Mouse (Mus musculus): ENCODE measurements around the gene Ube2r2. TPM values are rescaled to one million over a fixed set of nuclear protein-coding genes. Genes with fewer than 3 reads are reported as not detected.

The Ube2r2 gene
- polyA plus RNA-seq, 1 experiment, result 45.9 TPM

- no peak for TF ChIP-seq GATA1 (IDR thresholded peaks at IDR 0.05; ENCODE audit: low read length)
These were observed 4.8 kb downstream of the Ube2r2 start for GRCm38 (mm10) chr4:41140174-41140875.

GRCm38 (mm10) chr4:41142601-41143000, 7.1 kb downstream of the Ube2r2 start:
- no peak for TF ChIP-seq GATA1 (IDR thresholded peaks at IDR 0.05; ENCODE audit: low read length)

DNA sequence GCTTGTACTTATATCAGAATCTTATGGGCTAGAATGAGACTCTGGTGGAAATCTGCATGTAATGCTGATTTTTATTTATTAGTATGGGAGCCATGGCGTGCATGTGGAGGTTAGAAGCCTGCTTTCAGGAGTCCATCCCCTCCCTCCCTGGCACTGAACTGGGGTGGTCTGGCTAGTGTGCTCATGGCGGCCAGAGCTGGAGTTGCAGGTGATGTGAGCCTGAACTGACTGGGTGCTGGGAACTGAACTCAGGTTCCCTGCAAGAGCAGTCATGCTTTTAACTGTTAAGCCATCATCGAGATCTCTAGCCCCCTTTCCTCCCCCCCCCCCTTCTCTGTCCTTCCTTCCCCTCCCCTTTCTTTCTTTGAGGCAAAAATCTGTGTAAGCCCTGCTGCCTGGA, 14.3 kb downstream of the Ube2r2 start:
- no peak for TF ChIP-seq GATA1 (IDR thresholded peaks at IDR 0.05; ENCODE audit: low read length)

DNA sequence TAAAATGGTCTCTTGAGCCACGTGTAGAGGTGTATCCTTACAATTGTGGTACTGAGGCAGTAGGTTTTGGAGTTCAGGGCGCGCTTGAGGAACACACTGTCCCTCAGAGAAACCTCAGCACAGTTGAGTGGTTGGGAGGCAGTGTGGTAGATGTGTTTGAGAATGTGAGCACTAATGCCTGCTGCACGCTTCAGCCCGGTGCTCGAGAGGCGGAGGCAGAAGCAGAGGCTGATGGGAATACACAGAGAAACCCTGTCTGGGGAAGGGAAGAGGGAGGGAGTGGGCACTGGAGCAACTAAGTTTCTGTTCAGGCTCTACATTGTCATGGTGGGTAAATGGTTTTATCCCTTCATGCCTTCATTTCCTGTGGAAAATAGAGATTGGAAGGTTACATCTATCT, 15.6 kb downstream of the Ube2r2 start:
- no peak for TF ChIP-seq GATA1 (IDR thresholded peaks at IDR 0.05; ENCODE audit: low read length)

DNA sequence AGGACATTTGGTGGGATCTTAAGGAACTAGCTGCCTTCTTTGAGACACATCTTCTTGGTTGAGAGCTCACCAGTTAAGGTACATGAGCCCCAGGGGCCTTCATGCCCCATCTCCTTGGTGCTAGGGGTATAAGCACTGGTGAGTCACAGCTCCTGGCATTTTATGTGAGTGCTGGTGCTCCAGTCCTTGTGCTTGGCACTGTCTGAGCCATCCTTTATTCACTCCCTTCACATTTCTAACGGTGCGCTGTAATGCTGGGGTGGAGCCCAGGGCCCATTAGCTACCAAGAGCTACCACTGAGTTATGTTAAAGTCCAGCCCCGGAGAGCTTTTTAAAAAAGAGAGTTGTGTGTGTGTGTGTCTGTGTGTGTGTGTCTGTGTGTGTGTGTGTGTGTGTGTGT, 17.6 kb downstream of the Ube2r2 start:
- TF ChIP-seq GATA1 (IDR thresholded peaks at IDR 0.05; ENCODE audit: low read length), result no peak

- TF ChIP-seq GATA1 (IDR thresholded peaks at IDR 0.05; ENCODE audit: low read length), result no peak
These were observed 21.4 kb downstream of the Ube2r2 start for GRCm38 (mm10) chr4:41156961-41157360.

DNA sequence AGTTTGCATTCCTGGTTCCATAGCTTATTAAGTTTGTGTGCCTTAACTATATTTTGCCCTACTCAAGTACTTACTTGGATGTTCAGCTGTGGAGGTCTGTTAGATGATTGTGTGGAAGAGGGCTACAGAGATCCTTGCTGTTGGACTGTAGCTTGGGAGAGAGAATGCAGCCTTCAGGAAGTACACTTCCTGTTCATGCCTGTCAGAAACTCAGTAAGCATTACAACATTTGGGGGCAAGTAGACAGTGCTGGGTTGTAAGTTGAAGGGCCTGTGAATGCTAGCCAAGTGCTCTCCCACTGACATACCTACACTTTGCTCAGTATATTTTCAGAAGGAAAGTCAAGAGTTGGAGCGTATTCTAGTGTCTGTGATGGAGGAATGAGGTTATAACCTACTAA, 22.7 kb downstream of the Ube2r2 start:
- no peak for TF ChIP-seq GATA1 (IDR thresholded peaks at IDR 0.05; ENCODE audit: low read length)

DNA sequence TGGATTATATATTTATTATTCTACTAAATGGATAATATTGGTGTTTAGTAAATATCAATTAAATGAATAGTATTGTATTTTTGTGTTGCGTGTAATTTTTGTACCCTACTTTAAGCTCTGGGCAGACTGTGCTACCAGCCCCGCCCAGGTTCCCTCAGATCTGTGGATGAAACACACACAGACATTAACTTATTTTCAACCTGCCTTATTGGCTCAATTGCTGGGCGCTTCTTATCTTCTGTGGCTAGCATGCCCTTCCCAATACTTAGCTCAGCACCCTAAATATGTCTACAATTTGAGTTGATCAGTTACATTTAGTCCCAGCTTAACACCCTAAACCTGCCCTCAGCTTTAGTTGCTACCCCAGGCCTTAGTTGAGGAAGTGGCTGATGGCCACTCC, 25.7 kb downstream of the Ube2r2 start:
- no peak for TF ChIP-seq GATA1 (IDR thresholded peaks at IDR 0.05; ENCODE audit: low read length)

- no peak for TF ChIP-seq GATA1 (IDR thresholded peaks at IDR 0.05; ENCODE audit: low read length)
These were observed 29.4 kb downstream of the Ube2r2 start for GRCm38 (mm10) chr4:41164974-41165373.

- no peak for TF ChIP-seq GATA1 (IDR thresholded peaks at IDR 0.05; ENCODE audit: low read length)
These were observed 30.3 kb downstream of the Ube2r2 start for GRCm38 (mm10) chr4:41165693-41166475.

DNA sequence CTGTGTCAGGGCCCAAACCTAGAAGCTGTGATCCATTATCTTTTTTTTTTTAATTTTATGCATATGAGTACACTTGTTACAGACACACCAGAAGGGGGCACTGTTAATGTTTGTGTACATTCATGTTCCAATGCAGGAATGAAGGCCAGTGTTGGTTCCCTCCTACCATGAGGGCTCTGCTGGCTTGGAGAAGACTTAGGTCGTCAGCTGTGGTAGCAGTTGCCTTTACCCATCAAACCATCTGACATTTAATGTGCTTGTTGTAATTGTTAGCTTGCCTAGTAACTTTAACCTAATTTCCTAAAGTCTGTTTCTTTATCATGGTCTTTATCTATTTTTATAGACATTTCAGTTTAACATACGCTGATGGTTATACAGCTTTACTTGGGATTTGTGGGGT, 35.4 kb downstream of the Ube2r2 start:
- TF ChIP-seq GATA1 (IDR thresholded peaks at IDR 0.05; ENCODE audit: low read length), result no peak

DNA sequence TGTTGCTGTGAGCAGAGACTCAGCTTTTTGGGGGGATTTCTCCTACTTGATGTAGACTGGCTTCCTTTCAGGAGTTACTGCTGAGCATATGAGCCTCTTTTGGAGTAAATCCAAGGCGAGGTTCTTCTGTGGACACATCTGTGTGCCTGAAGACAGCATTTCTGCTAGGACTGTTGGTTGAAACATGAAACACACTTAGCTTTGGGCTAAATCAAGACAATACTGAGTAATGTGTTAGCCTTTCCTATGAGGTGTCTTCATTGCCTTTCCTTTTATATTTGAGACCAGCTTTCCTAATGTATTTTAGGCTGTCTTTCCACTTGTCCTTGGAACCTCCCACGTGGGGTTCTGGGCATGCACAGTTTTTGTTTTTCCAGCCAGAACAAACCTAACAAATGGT, 39.1 kb downstream of the Ube2r2 start:
- TF ChIP-seq GATA1 (IDR thresholded peaks at IDR 0.05; ENCODE audit: low read length), result no peak

DNA sequence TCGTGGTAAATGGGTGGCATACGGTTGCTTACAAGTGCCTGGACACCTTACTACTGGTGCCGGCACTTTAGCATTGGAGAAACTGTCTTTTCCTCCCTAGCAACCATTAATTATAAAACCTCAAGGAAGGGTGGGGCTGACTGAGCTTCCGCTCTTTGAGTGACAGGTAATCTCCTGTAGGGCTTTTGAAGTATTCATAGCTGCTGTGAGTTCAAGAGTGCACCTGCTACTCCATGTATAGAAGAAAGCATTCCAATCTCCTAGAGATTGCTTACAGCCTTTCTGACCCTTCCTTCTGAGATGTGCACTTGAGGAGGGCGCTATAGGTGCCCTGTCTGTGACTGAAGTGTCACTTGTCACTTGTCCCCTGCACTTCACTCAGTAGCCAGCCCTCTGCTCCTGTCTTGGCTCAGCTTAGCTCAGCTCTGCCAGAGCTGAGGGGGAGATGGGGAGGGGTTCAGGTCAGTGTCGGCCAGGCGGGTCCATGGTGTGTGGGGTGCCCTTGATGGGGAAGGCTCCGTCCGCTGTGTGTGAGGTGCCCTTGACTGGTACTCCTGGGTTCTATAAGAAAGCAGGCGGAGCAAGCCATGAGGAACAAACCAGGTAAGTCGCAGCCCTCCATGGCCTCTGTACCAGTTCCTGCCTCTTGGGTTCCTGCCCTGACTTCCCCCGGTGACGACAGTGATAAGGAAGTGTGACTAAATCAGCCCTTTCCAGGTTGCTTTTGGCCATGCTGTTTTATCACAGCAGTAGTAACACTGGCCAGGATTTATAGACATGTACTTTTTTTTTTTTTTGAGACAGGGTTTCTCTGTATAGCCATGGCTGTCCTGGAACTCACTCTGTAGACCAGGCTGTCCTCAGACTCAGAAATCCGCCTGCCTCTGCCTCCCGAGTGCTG, 44.5 kb downstream of the Ube2r2 start:
- TF ChIP-seq GATA1 (IDR thresholded peaks at IDR 0.05; ENCODE audit: low read length), result no peak

DNA sequence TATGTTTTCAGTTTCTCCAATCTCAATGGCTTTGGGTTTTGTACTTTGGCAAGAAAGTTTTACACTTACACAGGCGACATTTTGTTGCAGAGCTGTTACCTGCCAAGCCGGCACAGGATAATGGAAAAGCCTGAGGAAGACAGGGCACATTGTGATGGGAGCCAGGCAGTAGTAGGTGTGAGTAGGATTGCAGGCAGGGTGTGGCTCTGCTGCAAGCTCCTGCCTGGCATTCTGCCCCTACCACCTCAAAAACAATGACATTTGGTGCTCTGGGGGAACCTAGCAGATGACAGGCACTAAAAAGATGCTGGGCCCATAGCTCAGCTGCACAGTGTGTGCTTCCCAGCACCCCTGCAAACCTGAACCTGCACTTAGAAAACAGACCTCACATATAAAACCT, 54.3 kb downstream of the Ube2r2 start:
- TF ChIP-seq GATA1 (IDR thresholded peaks at IDR 0.05; ENCODE audit: low read length), result no peak

DNA sequence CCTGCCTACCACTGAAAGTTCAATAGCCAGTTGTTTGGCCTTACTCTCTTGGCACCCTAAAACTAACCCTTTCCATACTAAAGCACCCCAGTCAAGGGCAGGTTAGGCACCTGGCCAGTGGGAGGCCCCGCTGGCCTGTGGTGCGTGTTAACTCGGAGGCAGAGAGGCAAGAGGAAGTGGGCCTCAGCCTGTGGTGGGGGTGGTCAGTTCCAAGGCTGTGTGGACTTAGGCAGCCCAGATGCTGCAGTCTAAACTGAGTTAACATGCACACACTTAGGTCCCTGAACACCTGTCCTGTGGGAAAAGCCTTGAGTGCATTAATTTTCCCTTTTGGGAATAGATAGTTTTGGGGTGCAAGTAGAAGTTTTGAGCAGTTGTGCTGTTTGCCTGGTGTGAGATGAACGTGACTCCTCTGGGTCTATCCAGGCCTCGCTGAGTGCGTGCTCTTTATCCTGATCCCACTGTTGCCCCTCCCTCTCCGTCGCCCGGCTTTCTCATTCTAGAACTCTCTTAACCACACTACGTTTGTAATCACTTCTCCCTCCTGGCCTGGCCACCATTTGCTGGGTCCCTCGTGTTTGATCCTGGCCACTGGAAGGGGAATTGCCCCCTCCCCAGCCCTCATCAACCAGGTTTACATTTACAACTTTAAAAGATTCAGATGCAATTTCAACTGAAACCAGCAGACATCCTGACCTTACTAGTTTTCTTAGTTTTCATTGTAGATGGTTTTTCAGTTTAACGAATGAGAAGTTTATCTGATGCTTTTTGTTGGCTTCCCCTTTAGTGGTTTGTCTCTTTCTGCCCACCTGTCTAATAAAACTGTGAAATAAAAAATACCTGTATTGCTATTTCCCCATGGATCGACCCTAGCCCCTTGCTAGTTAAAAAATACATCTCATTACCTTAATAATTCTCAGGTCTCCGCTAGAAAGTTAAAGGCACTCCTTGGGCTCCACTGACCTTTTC, 57.3 kb downstream of the Ube2r2 start:
- TF ChIP-seq GATA1 (IDR thresholded peaks at IDR 0.05; ENCODE audit: low read length), result no peak
